8 mouse cellular contexts compared by ENCODE assay signal in genomic region chr19:53369469-53370043, GRCm38 (mm10). TPM values are rescaled to one million over a fixed set of nuclear protein-coding genes. Genes with fewer than 3 reads are reported as not detected.
DNase-seq lines count a peak whose midpoint lies in the region; ATAC-seq lines count a peak whose summit lies in the region.

No protein-coding gene starts in this region.

- peak; percentile 63 for ATAC-seq in forebrain, embryonic 14.5 days
- ATAC-seq in liver, embryonic 16.5 days (ENCODE audit: low read depth), result peak; percentile 27; the same call in 1 of the 2 replicates
- ATAC-seq in neural tube, embryonic 14.5 days (ENCODE audit: low read depth), result peak; percentile 77

- H3K4me2 ChIP-seq in forebrain, embryonic 14.5 days (ENCODE audit: low read length), result no peak overlapping the region
- peak overlapping the region; percentile 25 for H3K4me2 ChIP-seq in liver, embryonic 16.5 days (ENCODE audit: low read depth, low read length)
- no peak overlapping the region for H3K4me2 ChIP-seq in neural tube, embryonic 14.5 days (ENCODE audit: low read depth, low read length)

- no peaks in the 10 kb centered on the region for H3K9me3 ChIP-seq in forebrain, embryonic 14.5 days (replicated peaks; ENCODE audit: control insufficient read depth, low read length)
- H3K9me3 ChIP-seq in liver, embryonic 16.5 days (replicated peaks; ENCODE audit: control insufficient read depth, low read length), result no peaks in the 10 kb centered on the region
- no peaks in the 10 kb centered on the region for H3K9me3 ChIP-seq in neural tube, embryonic 14.5 days (ENCODE audit: control insufficient read depth, low read length)

- H3K4me1 ChIP-seq in forebrain, embryonic 14.5 days (ENCODE audit: control insufficient read depth, insufficient read depth, low read length), result peaks cover 8% of the 10 kb centered on the region
- H3K4me1 ChIP-seq in liver, embryonic 16.5 days (ENCODE audit: control insufficient read depth, low read depth, low read length), result peaks cover 6% of the 10 kb centered on the region
- 0 out of 2 replicates have a peak, but pooled peaks cover 12% of the 10 kb centered on the region for H3K4me1 ChIP-seq in neural tube, embryonic 14.5 days (ENCODE audit: control insufficient read depth, insufficient read depth, low read length)

- peaks cover 40% of the 10 kb centered on the region for H3K36me3 ChIP-seq in forebrain, embryonic 14.5 days (ENCODE audit: control insufficient read depth, insufficient read depth, low read length)
- peaks cover 20% of the 10 kb centered on the region for H3K36me3 ChIP-seq in liver, embryonic 16.5 days (ENCODE audit: control insufficient read depth, insufficient read depth)
- peaks cover 10% of the 10 kb centered on the region; the same call in 1 of the 2 replicates for H3K36me3 ChIP-seq in neural tube, embryonic 14.5 days (ENCODE audit: control insufficient read depth, insufficient read depth, low read length)

- no peak overlapping the region for H3K27ac ChIP-seq in forebrain, embryonic 14.5 days (ENCODE audit: low read depth, low read length)
- H3K27ac ChIP-seq in liver, embryonic 16.5 days (ENCODE audit: low read length), result no peak overlapping the region
- no peak overlapping the region for H3K27ac ChIP-seq in neural tube, embryonic 14.5 days (ENCODE audit: low read depth, low read length)

- H3K4me3 ChIP-seq in forebrain, embryonic 14.5 days (ENCODE audit: low read depth, low read length), result no peak overlapping the region
- H3K4me3 ChIP-seq in liver, embryonic 16.5 days (ENCODE audit: low read depth, low read length), result no peak overlapping the region
- no peak overlapping the region for H3K4me3 ChIP-seq in neural tube, embryonic 14.5 days (ENCODE audit: low read depth, low read length)

- H3K9ac ChIP-seq in forebrain, embryonic 14.5 days (ENCODE audit: low read length), result no peak overlapping the region
- H3K9ac ChIP-seq in liver, embryonic 16.5 days (ENCODE audit: low read depth, low read length), result no peak overlapping the region
- H3K9ac ChIP-seq in neural tube, embryonic 14.5 days (replicated peaks; ENCODE audit: low read depth, low read length), result no peak overlapping the region

- H3K27me3 ChIP-seq in forebrain, embryonic 14.5 days (replicated peaks; ENCODE audit: control insufficient read depth, insufficient read depth, low read length), result no peaks in the 10 kb centered on the region
- H3K27me3 ChIP-seq in liver, embryonic 16.5 days (ENCODE audit: control insufficient read depth, insufficient read depth, low read depth, low read length), result no peaks in the 10 kb centered on the region
- no peaks in the 10 kb centered on the region for H3K27me3 ChIP-seq in neural tube, embryonic 14.5 days (ENCODE audit: control insufficient read depth, insufficient read depth, low read length)

- DNase-seq in MEL-GATA-1-ER (ENCODE audit: extremely low read depth, low read depth), result peak; percentile 59
- peak; percentile 81 for DNase-seq in cerebellum, adult 11 months
- peak; percentile 91 for DNase-seq in forebrain, embryonic 14.5 days (ENCODE audit: low spot score)
- DNase-seq in heart, postnatal 14 days, result peak; percentile 85 to 88
- peak; percentile 90 for DNase-seq in layer of hippocampus, adult 11-12 months (ENCODE audit: low spot score)
- DNase-seq in thymus, postnatal 0 days (ENCODE audit: low spot score), result peak; percentile 81

- WGBS in forebrain, embryonic 14.5 days, result 37% methylated on average over 14 of the region's 14 CpGs
- 37% methylated on average over 14 of the region's 14 CpGs for WGBS in liver, embryonic 16.5 days (ENCODE audit: insufficient replicate concordance)
- 27% methylated on average over 14 of the region's 14 CpGs for WGBS in neural tube, embryonic 14.5 days

- intact Hi-C loops in heart, postnatal 14 days (cut with DNase I), result loop anchor here (1.0 to 5.0 kb wide), 4 partner anchors 41 to 362 kb away; partner anchors contain the start of gene Mxi1

RNA-seq across cellular contexts. Expression of gene Gm10197, which starts 2.0 kb away (rescaled TPM):
- polyA plus RNA-seq in forebrain, embryonic 14.5 days (2014; fragmentation: Nextera tagmentation; extraction: Ambion mirVana), result 7.2 TPM in 1 of 2 replicates, not detected in the other
- not detected for total RNA-seq in heart, postnatal 14 days (2021)
- polyA plus RNA-seq in liver, embryonic 16.5 days (2015; fragmentation: Nextera tagmentation; extraction: Ambion mirVana), result not detected in 2 replicates
- 8.7 TPM in 1 of 2 replicates, not detected in the other for polyA plus RNA-seq in neural tube, embryonic 14.5 days (2014; fragmentation: Nextera tagmentation; extraction: Ambion mirVana)
- polyA plus RNA-seq in thymus, postnatal 0 days (2015; fragmentation: Nextera tagmentation; extraction: Ambion mirVana), result 2.1 and 2.5 TPM in 2 replicates

RNA-seq across cellular contexts. Expression of gene Smndc1, which starts 20.8 kb away (rescaled TPM):
- 41.5 and 44.5 TPM in 2 replicates for polyA plus RNA-seq in forebrain, embryonic 14.5 days (2014; fragmentation: Nextera tagmentation; extraction: Ambion mirVana)
- total RNA-seq in heart, postnatal 14 days (2021), result 10 to 100 TPM; 29.7 to 31.6 TPM
- polyA plus RNA-seq in liver, embryonic 16.5 days (2015; fragmentation: Nextera tagmentation; extraction: Ambion mirVana), result 14.5 and 14.9 TPM in 2 replicates
- polyA plus RNA-seq in neural tube, embryonic 14.5 days (2014; fragmentation: Nextera tagmentation; extraction: Ambion mirVana), result 34.6 and 40.2 TPM in 2 replicates
- 56.4 and 66.0 TPM in 2 replicates for polyA plus RNA-seq in thymus, postnatal 0 days (2015; fragmentation: Nextera tagmentation; extraction: Ambion mirVana)

RNA-seq across cellular contexts. Expression of gene Mxi1, which starts 59.2 kb away (rescaled TPM):
- polyA plus RNA-seq in forebrain, embryonic 14.5 days (2014; fragmentation: Nextera tagmentation; extraction: Ambion mirVana), result 27.6 and 41.0 TPM in 2 replicates
- total RNA-seq in heart, postnatal 14 days (2021), result 10 to 100 TPM; 37.0 to 40.7 TPM
- 14.1 and 16.7 TPM in 2 replicates for polyA plus RNA-seq in liver, embryonic 16.5 days (2015; fragmentation: Nextera tagmentation; extraction: Ambion mirVana)
- polyA plus RNA-seq in neural tube, embryonic 14.5 days (2014; fragmentation: Nextera tagmentation; extraction: Ambion mirVana), result 41.8 and 57.5 TPM in 2 replicates
- polyA plus RNA-seq in thymus, postnatal 0 days (2015; fragmentation: Nextera tagmentation; extraction: Ambion mirVana), result 40.5 and 45.0 TPM in 2 replicates

Comparison
In these comparisons a context has a peak if more than half of its experiments do, and no peak if none do; other contexts are left out.
1. ATAC-seq: peak in every context shown above with its lines; median percentile 77 in neural tube, embryonic 14.5 days; 63 in forebrain, embryonic 14.5 days; 27 in liver, embryonic 16.5 days.